Mouse (Mus musculus) liver, embryonic 14.5 days (tissue): ENCODE measurements around the gene Thbs1. TPM values are rescaled to one million over a fixed set of nuclear protein-coding genes. Genes with fewer than 3 reads are reported as not detected.

Experiments
- ATAC-seq: fragments of 200-750 bp; cut with Nextera tagmentation; 2 replicates; pipeline ENCODE4 v1.8.0; 2017; ENCODE audit warnings: moderate number of reproducible peaks, mild to moderate bottlenecking, moderate library complexity; ENCODE audit not compliant: insufficient read depth
- DNase-seq, 3 experiments: peaks; one replicate each; pipeline ENCODE4 v3.0.0-alpha.2; 2012 to 2013; ENCODE audit warnings: low read depth in 3 of 3, low spot score in 3 of 3
- H3K27ac ChIP-seq: fragments of 300-500 bp; sonication (generic); 2 replicates; pipeline ENCODE4 v1.5.1; 2014; ENCODE audit warnings: moderate library complexity, mild to moderate bottlenecking, control low read depth, inconsistent platforms
- H3K27me3 ChIP-seq: fragments of 300-500 bp; sonication (generic); 2 replicates; pipeline ENCODE4 v1.6.1; 2014; ENCODE audit warnings: mild to moderate bottlenecking, low read length, moderate library complexity; ENCODE audit not compliant: control insufficient read depth, insufficient read depth
- H3K36me3 ChIP-seq: fragments of 300-500 bp; sonication (generic); replicated peaks from 2 replicates; pipeline ENCODE4 v1.6.1; 2014; ENCODE audit warnings: low read depth; ENCODE audit not compliant: control insufficient read depth, insufficient read depth
- H3K4me1 ChIP-seq, 2 experiments: fragments of 200-500 bp in 1 of 2; fragments of 300-500 bp in 1 of 2; sonication (generic) in 1 of 2; replicated peaks; 2 replicates each; pipeline ENCODE4 v1.6.1; 2012 to 2014; ENCODE audit warnings: antibody characterized with exemption in 1 of 2, inconsistent platforms in 1 of 2, low read length in 1 of 2; ENCODE audit not compliant: control insufficient read depth in 2 of 2, insufficient read depth in 2 of 2
- H3K4me2 ChIP-seq: fragments of 300-500 bp; sonication (generic); 2 replicates; pipeline ENCODE4 v1.6.1; 2014; ENCODE audit warnings: low read depth, mild to moderate bottlenecking, control low read depth, moderate library complexity
- H3K4me3 ChIP-seq, 2 experiments: fragments of 200-500 bp in 1 of 2; fragments of 300-500 bp in 1 of 2; sonication (generic) in 1 of 2; 2 replicates each; pipeline ENCODE4 v1.5.1; 2012 to 2014; ENCODE audit warnings: low read depth in 2 of 2, low read length in 2 of 2, mild to moderate bottlenecking in 2 of 2, control low read depth in 1 of 2, inconsistent platforms in 1 of 2, moderate library complexity in 1 of 2; ENCODE audit not compliant: insufficient read depth in 1 of 2
- H3K9ac ChIP-seq: fragments of 300-500 bp; sonication (generic); replicated peaks from 2 replicates; pipeline ENCODE4 v1.6.1; 2014; ENCODE audit warnings: mild to moderate bottlenecking, control low read depth, moderate library complexity
- H3K9me3 ChIP-seq: fragments of 300-500 bp; sonication (generic); 2 replicates; pipeline ENCODE4 v1.6.1; 2016; ENCODE audit warnings: low read length, mixed read lengths; ENCODE audit not compliant: control insufficient read depth
- CTCF ChIP-seq: IDR thresholded peaks from 2 replicates; pipeline ENCODE4 v1.5.1; 2016; ENCODE audit warnings: antibody characterized with exemption, low read depth, control low read depth
- EP300 ChIP-seq: IDR thresholded peaks from 2 replicates; pipeline ENCODE4 v1.6.1; 2016; ENCODE audit warnings: antibody characterized with exemption, low read depth
- WGBS: fragments of 180-500 bp; shearing (Covaris S2); extraction: QIAGEN DNeasy Blood & Tissue Kit; methylation state at CpG from one replicate; pipeline ENCODE4 v1.1.7; 2014; ENCODE audit not compliant: insufficient replicate concordance; 5-methylcytosine and 5-hydroxymethylcytosine counted together
- polyA plus RNA-seq, 2 experiments: library from polyadenylated mRNA; depleted of rRNA in 1 of 2; stranded (reverse) in 1 of 2; unstranded in 1 of 2; fragments of >200 nt; fragmentation: Nextera tagmentation in 1 of 2; extraction: Ambion mirVana in 1 of 2; gene quantifications; 2 replicates each; pipeline versions ENCODE4 v1.2.1 to v1.2.3; 2012 to 2014

The Thbs1 gene
- polyA plus RNA-seq, 2 experiments = 12.7 to 24.2 TPM

GRCm38 (mm10) chr2:118149855-118150563, 38.3 kb downstream of the Thbs1 start:
- no peak for TF ChIP-seq CTCF
- TF ChIP-seq EP300 = no peak
- ATAC-seq = no peak
- Histone ChIP-seq H3K9ac (no peak overlapping the region), H3K27ac (no peak overlapping the region), H3K4me2 (no peak overlapping the region), H3K27me3 (no peaks in the 10 kb centered on the region), H3K36me3 (no peaks in the 10 kb centered on the region), H3K4me1 (no peaks in the 10 kb centered on the region), H3K4me3 (no peak overlapping the region), H3K9me3 (no peaks in the 10 kb centered on the region)
- DNase-seq = no peak
- 76% methylated on average over 12 of the region's 12 CpGs for whole genome bisulfite sequencing

- DNase-seq = no peak
- no peaks in the 10 kb centered on the region for H3K36me3 ChIP-seq
- TF ChIP-seq EP300 (no peak), CTCF (no peak)
- H3K4me2 ChIP-seq = no peak overlapping the region
- no peak overlapping the region for H3K9ac ChIP-seq
- ATAC-seq = no peak
- H3K27ac ChIP-seq = no peak overlapping the region
- 63% methylated on average over 3 of the region's 3 CpGs for WGBS
- no peaks in the 10 kb centered on the region for H3K27me3 ChIP-seq
- H3K4me3 ChIP-seq = no peak overlapping the region
- no peaks in the 10 kb centered on the region for H3K4me1 ChIP-seq
- no peaks in the 10 kb centered on the region for H3K9me3 ChIP-seq
These were observed 46.4 kb downstream of the Thbs1 start for GRCm38 (mm10) chr2:118158095-118158494.

DNA sequence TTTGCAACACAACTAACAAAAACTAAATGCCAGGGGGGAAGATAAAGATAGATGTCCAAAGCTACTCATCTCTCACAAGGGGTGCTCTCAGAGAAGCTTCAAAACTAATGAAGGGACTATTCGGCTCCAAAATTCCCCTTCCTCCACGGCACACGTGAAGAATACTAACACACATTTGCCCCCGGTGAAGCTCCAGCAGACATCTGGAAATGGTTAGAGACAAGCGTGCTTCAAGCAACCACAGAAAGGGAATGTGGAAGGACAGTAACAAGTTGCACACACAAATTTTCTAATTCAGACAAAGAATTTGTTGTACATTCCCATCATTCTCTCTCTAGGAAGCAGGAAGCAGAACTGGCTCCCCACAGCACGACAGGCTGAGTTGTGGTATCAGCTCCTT, 47.5 kb downstream of the Thbs1 start:
- 58% methylated on average over 6 of the region's 6 CpGs for WGBS
- no peak for TF ChIP-seq CTCF
- no peak for TF ChIP-seq EP300

GRCm38 (mm10) chr2:118160547-118160946, 48.9 kb downstream of the Thbs1 start:
- Histone ChIP-seq H3K36me3 (no peaks in the 10 kb centered on the region), H3K27ac (no peak overlapping the region), H3K9ac (no peak overlapping the region), H3K27me3 (no peaks in the 10 kb centered on the region), H3K4me2 (no peak overlapping the region), H3K4me1 (no peaks in the 10 kb centered on the region), H3K9me3 (no peaks in the 10 kb centered on the region), H3K4me3 (no peak overlapping the region)
- ATAC-seq (no peak), DNase-seq (no peak)
- no peak for TF ChIP-seq CTCF
- WGBS = 47% methylated on average over 6 of the region's 6 CpGs

More for the DNA sequence above, 47.5 kb downstream of the Thbs1 start:
- H3K4me3 ChIP-seq = no peak overlapping the region
- H3K36me3 ChIP-seq = no peaks in the 10 kb centered on the region
- H3K9me3 ChIP-seq = no peaks in the 10 kb centered on the region
- no peaks in the 10 kb centered on the region for H3K27me3 ChIP-seq
- no peaks in the 10 kb centered on the region for H3K4me1 ChIP-seq
- H3K4me2 ChIP-seq = no peak overlapping the region
- no peak for ATAC-seq
- H3K27ac ChIP-seq = no peak overlapping the region
- no peak overlapping the region for H3K9ac ChIP-seq
- no peak for DNase-seq

- 63% methylated on average over 2 of the region's 2 CpGs for WGBS
- H3K4me2 ChIP-seq = no peak overlapping the region
- H3K4me3 ChIP-seq = no peak overlapping the region
- H3K9ac ChIP-seq = no peak overlapping the region
- no peak overlapping the region for H3K27ac ChIP-seq
- DNase-seq (no peak), ATAC-seq (no peak)
- no peaks in the 10 kb centered on the region for H3K4me1 ChIP-seq
- H3K36me3 ChIP-seq = no peaks in the 10 kb centered on the region
- no peaks in the 10 kb centered on the region for H3K27me3 ChIP-seq
- TF ChIP-seq EP300 (no peak), CTCF (no peak)
- no peaks in the 10 kb centered on the region for H3K9me3 ChIP-seq
These were observed 49.3 kb downstream of the Thbs1 start for GRCm38 (mm10) chr2:118160991-118161390.
